Mouse (Mus musculus) right cerebral cortex, postnatal 10 days (tissue): ENCODE measurements at regions not wholly inside any gene's neighbourhood (a gene's known extent, or its start where the extent isn't known, plus 50 kb on each side); places are given as distances from the start of the nearest gene placed in this dataset.

ENCODE experiments used
- DNase-seq, 2 experiments: peaks; one replicate each; pipeline ENCODE4 v3.0.0; 2021; ENCODE audit warnings: low spot score in 2 of 2

- no peak for DNase-seq
Observed at GRCm38 (mm10) chr7:133232889-133233441, 108.8 kb upstream of the Ctbp2 start.

- DNase-seq: no peak
Observed at GRCm38 (mm10) chr7:133230806-133231205, 106.7 kb upstream of the Ctbp2 start.

- no peak for DNase-seq
Observed at GRCm38 (mm10) chr7:133223948-133224652, 99.9 kb upstream of the Ctbp2 start.

GRCm38 (mm10) chr7:133212328-133212727 is 88.2 kb upstream of the Ctbp2 start:
- no peak for DNase-seq

GRCm38 (mm10) chr7:133205704-133206103 is 81.5 kb upstream of the Ctbp2 start:
- no peak for DNase-seq

- DNase-seq: no peak
Observed at GRCm38 (mm10) chr7:133204485-133204884, 80.3 kb upstream of the Ctbp2 start.

GRCm38 (mm10) chr7:133203933-133204332 is 79.8 kb upstream of the Ctbp2 start:
- DNase-seq: no peak

- no peak for DNase-seq
Observed at GRCm38 (mm10) chr7:133202092-133202880, 78.1 kb upstream of the Ctbp2 start.

GRCm38 (mm10) chr7:133199046-133199445 is 74.9 kb upstream of the Ctbp2 start:
- no peak for DNase-seq

GRCm38 (mm10) chr7:133189880-133190462 is 65.8 kb upstream of the Ctbp2 start:
- DNase-seq: no peak

GRCm38 (mm10) chr7:133185931-133186601 is 61.9 kb upstream of the Ctbp2 start:
- peak in 1 of 2 experiments; percentile 34 for DNase-seq

GRCm38 (mm10) chr7:133184905-133185594 is 60.9 kb upstream of the Ctbp2 start:
- DNase-seq: no peak

- no peak for DNase-seq
Observed at GRCm38 (mm10) chr7:133181388-133181787, 57.2 kb upstream of the Ctbp2 start.

GRCm38 (mm10) chr7:133177179-133177575 is 53.0 kb upstream of the Ctbp2 start:
- no peak for DNase-seq

GRCm38 (mm10) chr7:133176256-133177178 is 52.4 kb upstream of the Ctbp2 start:
- DNase-seq: peak in 1 of 2 experiments; percentile 42
